Mouse (Mus musculus): ENCODE measurements around the gene Rnf215.

DNA sequence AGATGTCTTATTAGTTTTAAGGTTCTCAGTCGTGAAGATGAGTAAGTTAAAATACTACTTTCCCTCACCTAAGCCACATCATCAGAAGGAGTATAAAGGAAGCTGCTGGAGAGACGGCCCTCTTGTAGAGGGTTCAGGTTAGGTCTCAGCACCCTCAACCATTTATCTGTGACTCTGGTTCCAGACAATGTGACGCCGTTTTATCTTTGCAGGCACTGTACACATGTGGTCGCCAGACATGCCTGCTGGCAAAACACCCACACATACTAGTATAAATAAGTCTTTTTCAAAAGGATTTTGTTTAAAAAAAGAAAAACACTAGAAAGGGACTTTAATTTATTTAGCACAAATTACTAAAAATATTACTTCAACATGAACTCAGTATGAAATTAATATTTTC is 20.6 kb downstream of the Rnf215 start:
- TF ChIP-seq MAFK (IDR thresholded peaks at IDR 0.05; ENCODE audit: insufficient read depth, low read depth, low read length) (no peak), HCFC1 (IDR thresholded peaks at IDR 0.05; ENCODE audit: borderline replicate concordance, insufficient read depth, low read length) (no peak), CHD2 (IDR thresholded peaks at IDR 0.05; ENCODE audit: low read depth, low read length) (no peak)

Measured in ES-E14 (cell line).